Mouse (Mus musculus) cerebellum, postnatal 14 days (tissue): ENCODE results near the gene Pold3.

Source experiments
- DNase-seq, 2 experiments: peaks; one replicate each; pipeline ENCODE4 v3.0.0; 2021; ENCODE audit warnings: mixed read lengths in 2 of 2

The Pold3 gene

GRCm38 (mm10) chr7:100121376-100121789 lies at the start of gene Pold3:
TSS of gene Pold3 (minus strand) at chr7:100121565.
- DNase-seq, result peak; percentile 99

GRCm38 (mm10) chr7:100170756-100171155 lies 49.4 kb upstream of the Pold3 start:
- no peak for DNase-seq

GRCm38 (mm10) chr7:100168654-100169053 lies 47.3 kb upstream of the Pold3 start:
- no peak for DNase-seq

GRCm38 (mm10) chr7:100163506-100163905 lies 42.1 kb upstream of the Pold3 start:
- no peak for DNase-seq

GRCm38 (mm10) chr7:100160006-100160405 lies 38.6 kb upstream of the Pold3 start:
- DNase-seq, result peak in 1 of 2 experiments; percentile 9

GRCm38 (mm10) chr7:100159105-100159841 lies 37.9 kb upstream of the Pold3 start, which contains the start of gene Lipt2:
TSS of gene Lipt2 (plus strand) at chr7:100159277.
- peak; percentile 88 to 93 for DNase-seq

GRCm38 (mm10) chr7:100157669-100158068 lies 36.3 kb upstream of the Pold3 start:
- DNase-seq, result no peak

- no peak for DNase-seq
These were observed 29.3 kb upstream of the Pold3 start for GRCm38 (mm10) chr7:100150626-100151025.

- DNase-seq, result no peak
These were observed 28.7 kb upstream of the Pold3 start for GRCm38 (mm10) chr7:100150086-100150485.

GRCm38 (mm10) chr7:100148586-100148985 lies 27.2 kb upstream of the Pold3 start:
- peak; percentile 15 to 56 for DNase-seq

GRCm38 (mm10) chr7:100140591-100140990 lies 19.2 kb upstream of the Pold3 start:
- no peak for DNase-seq

GRCm38 (mm10) chr7:100138075-100138474 lies 16.7 kb upstream of the Pold3 start:
- DNase-seq, result no peak

GRCm38 (mm10) chr7:100137038-100137437 lies 15.7 kb upstream of the Pold3 start:
- no peak for DNase-seq

GRCm38 (mm10) chr7:100132379-100132778 lies 11.0 kb upstream of the Pold3 start:
- no peak for DNase-seq

- no peak for DNase-seq
These were observed 9.2 kb upstream of the Pold3 start for GRCm38 (mm10) chr7:100130592-100130991.

GRCm38 (mm10) chr7:100128262-100129041 lies 7.1 kb upstream of the Pold3 start:
- no peak for DNase-seq

GRCm38 (mm10) chr7:100126514-100126913 lies 5.1 kb upstream of the Pold3 start:
- DNase-seq, result no peak

- no peak for DNase-seq
These were observed 3.8 kb upstream of the Pold3 start for GRCm38 (mm10) chr7:100125166-100125565.

- DNase-seq, result peak; percentile 40 to 67
These were observed 2.8 kb upstream of the Pold3 start for GRCm38 (mm10) chr7:100124211-100124610.

- peak; percentile 46 to 68 for DNase-seq
These were observed 2.1 kb upstream of the Pold3 start for GRCm38 (mm10) chr7:100123486-100123885.

GRCm38 (mm10) chr7:100120791-100121261 lies 539 bp downstream of the Pold3 start:
- peak in 1 of 2 experiments; percentile 70 for DNase-seq

- no peak for DNase-seq
These were observed 7.1 kb downstream of the Pold3 start for GRCm38 (mm10) chr7:100114279-100114678.

GRCm38 (mm10) chr7:100113821-100114220 lies 7.5 kb downstream of the Pold3 start:
- no peak for DNase-seq

- DNase-seq, result no peak
These were observed 9.9 kb downstream of the Pold3 start for GRCm38 (mm10) chr7:100111506-100111905.
